Mouse (Mus musculus): Measurements from ENCODE around the gene Ablim2. TPM values are rescaled to one million over a fixed set of nuclear protein-coding genes. Genes with fewer than 3 reads are reported as not detected.

Gene Ablim2
- 0.40 and 0.43 TPM in 2 replicates for polyA plus RNA-seq (2015; fragmentation: Nextera tagmentation; extraction: Ambion mirVana)

DNA sequence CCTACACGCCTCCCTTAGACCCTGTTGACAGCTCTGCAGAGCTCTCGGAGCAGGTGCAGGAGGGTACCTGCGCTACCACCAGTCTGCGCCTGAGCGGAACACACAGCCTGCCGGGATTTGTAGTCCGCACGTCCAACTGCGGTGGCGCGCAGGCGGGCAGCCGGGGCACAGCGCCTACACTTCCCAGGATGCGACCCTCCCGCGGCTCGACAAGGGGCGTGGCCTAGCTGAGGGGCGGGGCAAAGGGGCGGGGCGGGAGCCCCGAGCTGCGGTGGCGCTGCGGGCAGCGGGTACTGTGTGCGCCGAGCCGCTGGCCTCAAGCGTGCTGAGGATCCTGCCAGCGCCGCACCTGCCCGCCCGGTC, at the start of gene Ablim2:
Gene Ablim2, plus strand, starts transcription at position 242 of the 363 bp plus-strand sequence.

GRCm38 (mm10) chr5:35739536-35740278, 18.0 kb upstream of the Ablim2 start, which contains the start of gene Sh3tc1:
Gene Sh3tc1 (minus strand): TSS chr5:35739987.

DNA sequence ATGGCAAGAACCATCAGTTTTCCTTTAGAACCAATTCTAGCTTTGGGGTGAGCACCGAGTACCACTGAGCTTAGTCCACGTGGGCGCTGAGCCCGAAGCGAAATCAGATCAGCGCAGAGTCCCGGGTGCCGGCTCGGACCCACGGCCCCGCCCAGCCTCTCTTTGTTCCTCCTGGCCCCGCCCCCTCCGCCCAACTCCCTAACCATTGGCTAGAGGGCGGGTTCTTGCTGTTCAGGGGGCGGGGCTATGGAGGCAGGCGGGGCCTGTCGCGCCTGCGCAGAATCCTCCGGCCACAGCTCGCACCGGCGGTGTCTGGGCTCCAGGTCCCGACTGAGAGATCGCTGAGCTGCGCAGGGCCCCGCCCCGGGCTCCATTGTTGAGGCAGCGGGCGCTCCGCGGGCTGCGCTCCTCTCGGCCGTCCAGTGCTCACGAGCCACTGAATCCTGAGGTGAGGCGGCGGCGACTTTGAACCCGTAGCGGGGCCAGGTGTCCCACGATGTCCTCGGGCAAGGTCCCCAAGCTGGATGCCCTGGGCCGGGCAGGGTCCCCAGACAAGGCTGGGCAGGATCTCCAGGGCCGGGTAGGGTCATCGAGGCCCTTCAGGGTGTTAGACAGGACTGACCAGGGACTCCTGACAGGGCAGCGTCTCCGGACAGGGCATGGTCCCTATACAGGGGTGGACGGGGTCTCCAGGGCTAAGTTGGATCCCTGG, 135.6 kb downstream of the Ablim2 start, which contains the start of gene Afap1:
Gene Afap1, plus strand, starts transcription at position 227 of the 712 bp plus-strand sequence.

Other genes starting within 250 kb of the Ablim2 start
- gene Cpz, start 232.2 kb upstream of the Ablim2 start, polyA plus RNA-seq (2015; fragmentation: Nextera tagmentation; extraction: Ambion mirVana), result 2.0 and 3.3 TPM in 2 replicates
- gene Trmt44, start 182.8 kb upstream of the Ablim2 start, polyA plus RNA-seq (2015; fragmentation: Nextera tagmentation; extraction: Ambion mirVana), result 3.6 and 4.5 TPM in 2 replicates
- gene Acox3, start 174.8 kb upstream of the Ablim2 start, polyA plus RNA-seq (2015; fragmentation: Nextera tagmentation; extraction: Ambion mirVana), result 8.4 and 11.1 TPM in 2 replicates
- 20.8 and 29.6 TPM in 2 replicates for gene Htra3, start 78.1 kb upstream of the Ablim2 start, polyA plus RNA-seq (2015; fragmentation: Nextera tagmentation; extraction: Ambion mirVana)
- 3.1 and 4.6 TPM in 2 replicates for gene Sh3tc1, start 17.9 kb upstream of the Ablim2 start, polyA plus RNA-seq (2015; fragmentation: Nextera tagmentation; extraction: Ambion mirVana)
- gene Afap1, start 135.4 kb downstream of the Ablim2 start, polyA plus RNA-seq (2015; fragmentation: Nextera tagmentation; extraction: Ambion mirVana), result 3.8 and 5.6 TPM in 2 replicates

All from spleen, postnatal 0 days (tissue).